Mouse (Mus musculus) urinary bladder, postnatal 4 days (tissue): ENCODE results near the gene Olfr965.
"Not testable (repeated sequence)": the region's sequence is repeated elsewhere in the genome, so short reads cannot be mapped to it uniquely, and the experiment has no call there.

Source experiments
- DNase-seq, 2 experiments: peaks; one replicate each; pipeline ENCODE4 v3.0.0; 2021 to 2022; ENCODE audit warnings: low spot score in 2 of 2

Olfr965 gene

GRCm38 (mm10) chr9:39711053-39711452, at the start of gene Olfr965:
TSS of gene Olfr965 (plus strand) at chr9:39711353.
- DNase-seq, result no peak

GRCm38 (mm10) chr9:39666905-39667304, 44.2 kb upstream of the Olfr965 start, which contains the start of gene Olfr963:
TSS of gene Olfr963 (plus strand) at chr9:39667205.
- no peak for DNase-seq

GRCm38 (mm10) chr9:39669723-39670122, 41.4 kb upstream of the Olfr965 start:
- no peak for DNase-seq

GRCm38 (mm10) chr9:39674820-39675219, 36.3 kb upstream of the Olfr965 start:
- DNase-seq, result no peak

- no peak for DNase-seq
Measured at GRCm38 (mm10) chr9:39678557-39678956, 32.6 kb upstream of the Olfr965 start.

- no peak for DNase-seq
Measured at GRCm38 (mm10) chr9:39679280-39679679, 31.9 kb upstream of the Olfr965 start.

GRCm38 (mm10) chr9:39701123-39701522, 10.0 kb upstream of the Olfr965 start:
- DNase-seq, result not testable (repeated sequence)

GRCm38 (mm10) chr9:39707017-39707416, 4.1 kb upstream of the Olfr965 start, which contains the start of gene Olfr149:
TSS of gene Olfr149 (minus strand) at chr9:39707117.
- no peak for DNase-seq

GRCm38 (mm10) chr9:39708958-39709357, 2.2 kb upstream of the Olfr965 start:
- peak in 1 of 2 experiments; percentile 22 for DNase-seq

GRCm38 (mm10) chr9:39730678-39731077, 19.5 kb downstream of the Olfr965 start, which contains the start of gene Olfr150:
TSS of gene Olfr150 (plus strand) at chr9:39730978.
- no peak for DNase-seq

- no peak for DNase-seq
Measured at GRCm38 (mm10) chr9:39740741-39741140, 29.6 kb downstream of the Olfr965 start.

GRCm38 (mm10) chr9:39745949-39746348, 34.8 kb downstream of the Olfr965 start, which contains the start of gene Olfr967:
TSS of gene Olfr967 (plus strand) at chr9:39746249.
- no peak for DNase-seq

GRCm38 (mm10) chr9:39746428-39746827, 35.3 kb downstream of the Olfr965 start:
- DNase-seq, result no peak
